Mouse (Mus musculus): ENCODE results near the gene Gls.

DNA sequence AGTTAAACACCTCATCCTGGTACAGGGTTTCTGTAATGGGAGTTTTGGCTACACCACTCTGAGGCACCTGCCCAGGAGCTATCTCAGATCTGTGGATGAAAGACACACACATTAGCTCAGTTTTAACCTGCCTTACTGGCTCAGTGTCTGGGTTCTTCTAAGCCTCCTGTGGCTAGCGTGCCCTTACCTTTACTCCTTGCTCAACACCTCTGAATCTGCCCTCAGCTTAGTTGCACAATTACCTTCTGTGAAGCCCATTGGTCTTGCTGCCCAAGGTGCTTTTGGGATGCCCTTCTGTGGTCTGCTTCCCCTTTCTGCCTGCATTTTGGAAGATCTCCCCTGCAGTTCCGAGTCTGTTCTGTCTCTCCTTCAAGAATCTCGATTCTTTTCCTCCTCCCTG is 108.2 kb downstream of the Gls start:
- no peak for TF ChIP-seq POLR2A (IDR thresholded peaks at IDR 0.05; ENCODE audit: control insufficient read depth, low read depth, low read length)
- TF ChIP-seq CTCF (IDR thresholded peaks at IDR 0.05; ENCODE audit: control insufficient read depth, insufficient read depth, insufficient replicate concordance, low read depth, low read length): no peak
